8 mouse cellular contexts compared by ENCODE assay signal in genomic region chr1:59668871-59669270, GRCm38 (mm10). TPM values are rescaled to one million over a fixed set of nuclear protein-coding genes. Genes with fewer than 3 reads are reported as not detected.
DNase-seq lines count a peak whose midpoint lies in the region; ATAC-seq and TF ChIP-seq lines count a peak whose summit lies in the region.
"Had no signal": no experiment of that assay in that cellular context is flagged by ENCODE, and none has a peak within 500 bp of the region (broad histone marks: within the 10 kb centered on the region; RNA-seq: fewer than 3 reads in every experiment).

No protein-coding gene starts in this region.

- no peak overlapping the region for H3K27ac ChIP-seq in lung, embryonic 14.5 days (ENCODE audit: low read depth)
- H3K27ac ChIP-seq in embryonic facial prominence, embryonic 10.5 days (replicated peaks) = no peak overlapping the region
- no peak overlapping the region for H3K27ac ChIP-seq in hindbrain, postnatal 0 days
- H3K27ac ChIP-seq in neural tube, embryonic 13.5 days (replicated peaks) = no peak overlapping the region
- H3K27ac ChIP-seq in intestine, embryonic 16.5 days (ENCODE audit: low read length) = no peak overlapping the region

- H3K4me3 ChIP-seq in lung, embryonic 14.5 days (ENCODE audit: low read depth, low read length) = peak overlapping the region; percentile 92; the same call in 1 of the 2 replicates
- peak overlapping the region; percentile 95 for H3K4me3 ChIP-seq in embryonic facial prominence, embryonic 10.5 days
- H3K4me3 ChIP-seq in hindbrain, postnatal 0 days (ENCODE audit: low read length) = no peak overlapping the region
- peak overlapping the region; percentile 99; the same call in 1 of the 2 replicates for H3K4me3 ChIP-seq in neural tube, embryonic 13.5 days
- no peak overlapping the region for H3K4me3 ChIP-seq in intestine, embryonic 16.5 days (ENCODE audit: low read length)

- DNase-seq in lung, embryonic 14.5 days = no peak
- no peak for DNase-seq in lung, postnatal 10 days
- no peak for DNase-seq in embryonic facial prominence, embryonic 10.5 days (ENCODE audit: low spot score)
- DNase-seq in hindbrain, postnatal 0 days (ENCODE audit: low spot score) = no peak
- no peak for DNase-seq in thymus, postnatal 10 days (ENCODE audit: low spot score in 2 of 2)
- DNase-seq: kidney, adult 11 months had no signal

- ATAC-seq in lung, embryonic 14.5 days (ENCODE audit: insufficient read depth) = no peak
- no peak for ATAC-seq in hindbrain, postnatal 0 days
- ATAC-seq in neural tube, embryonic 13.5 days (ENCODE audit: low read depth) = no peak
- ATAC-seq in intestine, embryonic 16.5 days = no peak

- WGBS in lung, embryonic 14.5 days = 81% methylated on average over 2 of the region's 2 CpGs
- 91% methylated on average over 2 of the region's 2 CpGs for WGBS in embryonic facial prominence, embryonic 10.5 days
- 82% methylated on average over 2 of the region's 2 CpGs for WGBS in hindbrain, postnatal 0 days
- WGBS in neural tube, embryonic 13.5 days = 82% methylated on average over 2 of the region's 2 CpGs
- WGBS in intestine, embryonic 16.5 days = 72% methylated on average over 2 of the region's 2 CpGs

- TF ChIP-seq CTCF in lung, embryonic 14.5 days (IDR thresholded peaks at IDR 0.05; ENCODE audit: low read depth) = no peak
- no peak for TF ChIP-seq CTCF in hindbrain, postnatal 0 days (IDR thresholded peaks at IDR 0.05; ENCODE audit: low read depth)

- H3K4me2 ChIP-seq in lung, embryonic 14.5 days = peak overlapping the region; percentile 85
- H3K4me2 ChIP-seq in hindbrain, postnatal 0 days (ENCODE audit: low read depth, low read length) = peak overlapping the region; percentile 85; the same call in 1 of the 2 replicates
- H3K4me2 ChIP-seq in neural tube, embryonic 13.5 days = peak overlapping the region; percentile 87
- H3K4me2 ChIP-seq in intestine, embryonic 16.5 days (ENCODE audit: low read depth, low read length) = no peak overlapping the region

- H3K27me3 ChIP-seq in lung, embryonic 14.5 days (ENCODE audit: insufficient read depth, low read length) = no peaks in the 10 kb centered on the region
- H3K27me3 ChIP-seq in embryonic facial prominence, embryonic 10.5 days (replicated peaks; ENCODE audit: low read depth, poor library complexity, severe bottlenecking) = no peaks in the 10 kb centered on the region
- H3K27me3 ChIP-seq in hindbrain, postnatal 0 days (ENCODE audit: insufficient read depth, low read length) = no peaks in the 10 kb centered on the region
- no peaks in the 10 kb centered on the region for H3K27me3 ChIP-seq in neural tube, embryonic 13.5 days
- H3K27me3 ChIP-seq in intestine, embryonic 16.5 days (replicated peaks; ENCODE audit: control insufficient read depth, insufficient read depth, low read length) = no peaks in the 10 kb centered on the region

- no peaks in the 10 kb centered on the region for H3K9me3 ChIP-seq in lung, embryonic 14.5 days (ENCODE audit: low read depth, low read length)
- no peaks in the 10 kb centered on the region for H3K9me3 ChIP-seq in embryonic facial prominence, embryonic 10.5 days
- no peaks in the 10 kb centered on the region for H3K9me3 ChIP-seq in hindbrain, postnatal 0 days (ENCODE audit: low read length)
- H3K9me3 ChIP-seq in neural tube, embryonic 13.5 days = no peaks in the 10 kb centered on the region
- no peaks in the 10 kb centered on the region for H3K9me3 ChIP-seq in intestine, embryonic 16.5 days (ENCODE audit: control insufficient read depth, low read length)

- H3K36me3 ChIP-seq in lung, embryonic 14.5 days (ENCODE audit: insufficient read depth) = 0 out of 2 replicates have a peak, but pooled peaks cover 4% of the 10 kb centered on the region
- peaks cover 21% of the 10 kb centered on the region for H3K36me3 ChIP-seq in embryonic facial prominence, embryonic 10.5 days (replicated peaks)
- no peaks in the 10 kb centered on the region for H3K36me3 ChIP-seq in hindbrain, postnatal 0 days (ENCODE audit: insufficient read depth, low read length)
- H3K36me3 ChIP-seq in neural tube, embryonic 13.5 days = no peaks in the 10 kb centered on the region
- H3K36me3 ChIP-seq in intestine, embryonic 16.5 days (ENCODE audit: control insufficient read depth, insufficient read depth, low read length) = no peaks in the 10 kb centered on the region

- no peak overlapping the region for H3K9ac ChIP-seq in lung, embryonic 14.5 days
- no peak overlapping the region for H3K9ac ChIP-seq in hindbrain, postnatal 0 days (replicated peaks; ENCODE audit: low read length)
- no peak overlapping the region for H3K9ac ChIP-seq in neural tube, embryonic 13.5 days
- no peak overlapping the region; the same call in 1 of the 2 replicates for H3K9ac ChIP-seq in intestine, embryonic 16.5 days (ENCODE audit: low read depth, low read length)

- H3K4me1 ChIP-seq in lung, embryonic 14.5 days (ENCODE audit: insufficient read depth) = no peaks in the 10 kb centered on the region
- peaks cover 19% of the 10 kb centered on the region for H3K4me1 ChIP-seq in embryonic facial prominence, embryonic 10.5 days
- H3K4me1 ChIP-seq in hindbrain, postnatal 0 days (ENCODE audit: insufficient read depth, low read length) = peaks cover 5% of the 10 kb centered on the region; the same call in 1 of the 2 replicates
- peaks cover 32% of the 10 kb centered on the region for H3K4me1 ChIP-seq in neural tube, embryonic 13.5 days (replicated peaks)
- peaks cover 12% of the 10 kb centered on the region for H3K4me1 ChIP-seq in intestine, embryonic 16.5 days (ENCODE audit: control insufficient read depth, insufficient read depth, low read length)

RNA-seq across cellular contexts. Expression of gene Sumo1, which starts 1.8 kb away (rescaled TPM):
- polyA plus RNA-seq in lung, embryonic 14.5 days (2014; fragmentation: Nextera tagmentation; extraction: Ambion mirVana) = 412 and 431 TPM in 2 replicates
- polyA plus RNA-seq in embryonic facial prominence, embryonic 10.5 days (2016; fragmentation: Nextera tagmentation; extraction: Ambion mirVana) = 564 and 568 TPM in 2 replicates
- 70.2 and 72.7 TPM in 2 replicates for total RNA-seq in hindbrain, postnatal 0 days (2014; rRNA removed)
- polyA plus RNA-seq in hindbrain, postnatal 0 days (2015; fragmentation: Nextera tagmentation; extraction: Ambion mirVana) = 311 and 326 TPM in 2 replicates
- polyA plus RNA-seq in neural tube, embryonic 13.5 days (2015; fragmentation: Nextera tagmentation; extraction: Ambion mirVana) = 402 and 414 TPM in 2 replicates
- polyA plus RNA-seq in intestine, embryonic 16.5 days (2015; fragmentation: Nextera tagmentation; extraction: Ambion mirVana) = 283 and 307 TPM in 2 replicates

RNA-seq across cellular contexts. Expression of gene Nop58, which starts 15.9 kb away (rescaled TPM):
- 272 and 284 TPM in 2 replicates for polyA plus RNA-seq in lung, embryonic 14.5 days (2014; fragmentation: Nextera tagmentation; extraction: Ambion mirVana)
- polyA plus RNA-seq in embryonic facial prominence, embryonic 10.5 days (2016; fragmentation: Nextera tagmentation; extraction: Ambion mirVana) = 317 and 319 TPM in 2 replicates
- total RNA-seq in hindbrain, postnatal 0 days (2014; rRNA removed) = 41.6 and 80.7 TPM in 2 replicates
- 136 and 146 TPM in 2 replicates for polyA plus RNA-seq in hindbrain, postnatal 0 days (2015; fragmentation: Nextera tagmentation; extraction: Ambion mirVana)
- polyA plus RNA-seq in neural tube, embryonic 13.5 days (2015; fragmentation: Nextera tagmentation; extraction: Ambion mirVana) = 149 and 151 TPM in 2 replicates
- 173 and 227 TPM in 2 replicates for polyA plus RNA-seq in intestine, embryonic 16.5 days (2015; fragmentation: Nextera tagmentation; extraction: Ambion mirVana)

Comparison
In these comparisons a context has a peak if more than half of its experiments do, and no peak if none do; other contexts are left out.
1. H3K4me3 ChIP-seq: peak in lung, embryonic 14.5 days (single experiment), embryonic facial prominence, embryonic 10.5 days (single experiment) and neural tube, embryonic 13.5 days (single experiment); none in hindbrain, postnatal 0 days (single experiment) and intestine, embryonic 16.5 days (single experiment).